Comparison of ENCODE assay signal across 7 mouse cellular contexts in genomic region chr7:16895000-16895399, GRCm38 (mm10). TPM values are rescaled to one million over a fixed set of nuclear protein-coding genes. Genes with fewer than 3 reads are reported as not detected.
A peak's percentile ranks its signal among the peaks of the same experiment; 100 is the strongest.
DNase-seq lines count a peak whose midpoint lies in the region; ATAC-seq and TF ChIP-seq lines count a peak whose summit lies in the region.

No protein-coding gene starts in this region.

- H3K4me1 ChIP-seq in forebrain, embryonic 15.5 days = peaks cover 32% of the 10 kb centered on the region
- peaks cover 81% of the 10 kb centered on the region for H3K4me1 ChIP-seq in megakaryocyte, embryonic 14.5 days

- H3K36me3 ChIP-seq in forebrain, embryonic 15.5 days = no peaks in the 10 kb centered on the region
- H3K36me3 ChIP-seq in megakaryocyte, embryonic 14.5 days (replicated peaks; ENCODE audit: low read length) = no peaks in the 10 kb centered on the region

- H3K4me3 ChIP-seq in forebrain, embryonic 15.5 days = peak overlapping the region; percentile 26
- peak overlapping the region; percentile 89 for H3K4me3 ChIP-seq in megakaryocyte, embryonic 14.5 days (replicated peaks)

- peak; percentile 88 for TF ChIP-seq CTCF in Patski (IDR thresholded peaks at IDR 0.05)

- H3K27ac ChIP-seq in forebrain, embryonic 15.5 days (replicated peaks) = no peak overlapping the region

- 0% methylated on average over 24 of the region's 24 CpGs for WGBS in forebrain, embryonic 15.5 days

- no peaks in the 10 kb centered on the region for H3K9me3 ChIP-seq in forebrain, embryonic 15.5 days
- no peaks in the 10 kb centered on the region for H3K9me3 ChIP-seq in megakaryocyte, embryonic 14.5 days

- in situ Hi-C loops in Patski (cut with MboI; ENCODE audit: low pct_unique_long_range_greater_than_20kb) = no loop called here

- peak overlapping the region; percentile 47 for H3K4me2 ChIP-seq in forebrain, embryonic 15.5 days (replicated peaks)

- ATAC-seq in Patski = peak; percentile 48
- ATAC-seq in forebrain, embryonic 15.5 days (replicated peaks) = peak; percentile 36

- DNase-seq in Patski (ENCODE audit: low read depth, low spot score) = no peak
- DNase-seq in cerebellum, adult 11-12 months = peak; percentile 87
- peak; percentile 89 for DNase-seq in heart, postnatal 4 days
- DNase-seq in layer of hippocampus, postnatal 10 days (ENCODE audit: low spot score in 2 of 2) = peak; percentile 74 to 79
- peak; percentile 66 for DNase-seq in right cerebral cortex, postnatal 4 days

- CTCF ChIA-PET in Patski (lab: Charles Lee) = interaction anchor here (0.9 to 2.8 kb wide), 8 partner anchors 8 to 35 kb away, joined by 3 to 11 read pairs (median 4); partner anchors contain the start of gene Dact3

- POLR2A ChIA-PET in Patski (lab: Charles Lee) = interaction anchor here (1.5 kb wide), 1 partner anchor 18 kb away, joined by 3 read pairs; no protein-coding TSS in a partner anchor

- peaks cover 8% of the 10 kb centered on the region for H3K27me3 ChIP-seq in Patski
- H3K27me3 ChIP-seq in forebrain, embryonic 15.5 days = peaks cover 12% of the 10 kb centered on the region; the same call in 1 of the 2 replicates
- H3K27me3 ChIP-seq in megakaryocyte, embryonic 14.5 days (replicated peaks) = peaks cover 32% of the 10 kb centered on the region

- H3K9ac ChIP-seq in forebrain, embryonic 15.5 days (replicated peaks) = no peak overlapping the region; the same call in 1 of the 2 replicates

RNA-seq across cellular contexts. Expression of gene Gng8, which starts 3.4 kb away (rescaled TPM):
- polyA plus RNA-seq in Patski (2021) = 0.09 TPM
- 4.4 TPM in 2 replicates for polyA plus RNA-seq in forebrain, embryonic 15.5 days (2015; fragmentation: Nextera tagmentation; extraction: Ambion mirVana)
- 1 to 10 TPM; 1.4 to 1.8 TPM for total RNA-seq in heart, postnatal 4 days (2021)
- total RNA-seq in layer of hippocampus, postnatal 10 days (2021) = 1 to 10 TPM in 1 of 2 experiments, under 1 TPM in 1; 0.94 to 1.3 TPM
- polyA plus RNA-seq in megakaryocyte, embryonic 14.5 days (2012; ENCODE audit: insufficient read depth, low replicate concordance) = not detected in 2 replicates

RNA-seq across cellular contexts. Expression of gene Ptgir, which starts 11.3 kb away (rescaled TPM):
- polyA plus RNA-seq in Patski (2021) = not detected
- 0.13 and 0.29 TPM in 2 replicates for polyA plus RNA-seq in forebrain, embryonic 15.5 days (2015; fragmentation: Nextera tagmentation; extraction: Ambion mirVana)
- total RNA-seq in heart, postnatal 4 days (2021) = 1 to 10 TPM; 1.9 to 2.7 TPM
- total RNA-seq in layer of hippocampus, postnatal 10 days (2021) = not detected
- 56.9 and 66.7 TPM in 2 replicates for polyA plus RNA-seq in megakaryocyte, embryonic 14.5 days (2012; ENCODE audit: insufficient read depth, low replicate concordance)

RNA-seq across cellular contexts. Expression of gene Dact3, which starts 19.9 kb away (rescaled TPM):
- 2.2 TPM for polyA plus RNA-seq in Patski (2021)
- 3.3 and 3.4 TPM in 2 replicates for polyA plus RNA-seq in forebrain, embryonic 15.5 days (2015; fragmentation: Nextera tagmentation; extraction: Ambion mirVana)
- 10 to 100 TPM; 45.2 to 48.6 TPM for total RNA-seq in heart, postnatal 4 days (2021)
- 10 to 100 TPM; 95.0 to 96.3 TPM for total RNA-seq in layer of hippocampus, postnatal 10 days (2021)
- 3.3 and 10.9 TPM in 2 replicates for polyA plus RNA-seq in megakaryocyte, embryonic 14.5 days (2012; ENCODE audit: insufficient read depth, low replicate concordance)

RNA-seq across cellular contexts. Expression of gene Calm3, which starts 28.9 kb away (rescaled TPM):
- 237 TPM for polyA plus RNA-seq in Patski (2021)
- polyA plus RNA-seq in forebrain, embryonic 15.5 days (2015; fragmentation: Nextera tagmentation; extraction: Ambion mirVana) = 291 and 305 TPM in 2 replicates
- 100 to 1,000 TPM; 309 to 310 TPM for total RNA-seq in heart, postnatal 4 days (2021)
- 1,000 to 10,000 TPM; 2,090 to 2,190 TPM for total RNA-seq in layer of hippocampus, postnatal 10 days (2021)
- 823 and 866 TPM in 2 replicates for polyA plus RNA-seq in megakaryocyte, embryonic 14.5 days (2012; ENCODE audit: insufficient read depth, low replicate concordance)

RNA-seq across cellular contexts. Expression of gene Pnmal2, which starts 49.5 kb away (rescaled TPM):
- 11.2 TPM for polyA plus RNA-seq in Patski (2021)
- 87.4 and 102 TPM in 2 replicates for polyA plus RNA-seq in forebrain, embryonic 15.5 days (2015; fragmentation: Nextera tagmentation; extraction: Ambion mirVana)
- total RNA-seq in heart, postnatal 4 days (2021) = 1 to 10 TPM; 6.3 to 7.3 TPM
- total RNA-seq in layer of hippocampus, postnatal 10 days (2021) = 100 to 1,000 TPM; 229 to 232 TPM
- not detected in 2 replicates for polyA plus RNA-seq in megakaryocyte, embryonic 14.5 days (2012; ENCODE audit: insufficient read depth, low replicate concordance)

Comparison
In these comparisons a context has a peak if more than half of its experiments do, and no peak if none do; other contexts are left out.
1. RNA of gene Ptgir, which starts 11.3 kb away (polyA plus RNA-seq): 56.9 to 66.7 TPM in megakaryocyte, embryonic 14.5 days; 0.13 to 0.29 TPM in forebrain, embryonic 15.5 days and not detected in Patski (single experiment); every median in the first group is over 10 times any median in the second.